Mouse (Mus musculus): ENCODE data around the gene Samd10. TPM values are rescaled to one million over a fixed set of nuclear protein-coding genes. Genes with fewer than 3 reads are reported as not detected.

Samd10 gene
- total RNA-seq (2021) = under 1 TPM; 0.78 to 0.84 TPM
- long read RNA-seq, experiment 1, partial matches to known transcripts = 0 of 2 reads
- long read RNA-seq, experiment 1, other reads (novel, unspliced or antisense) = 0 of 2 reads
- long read RNA-seq, experiment 2, partial matches to known transcripts = 0 of 3 reads
- long read RNA-seq, experiment 2, other reads (novel, unspliced or antisense) = 1 of 3 reads

DNA sequence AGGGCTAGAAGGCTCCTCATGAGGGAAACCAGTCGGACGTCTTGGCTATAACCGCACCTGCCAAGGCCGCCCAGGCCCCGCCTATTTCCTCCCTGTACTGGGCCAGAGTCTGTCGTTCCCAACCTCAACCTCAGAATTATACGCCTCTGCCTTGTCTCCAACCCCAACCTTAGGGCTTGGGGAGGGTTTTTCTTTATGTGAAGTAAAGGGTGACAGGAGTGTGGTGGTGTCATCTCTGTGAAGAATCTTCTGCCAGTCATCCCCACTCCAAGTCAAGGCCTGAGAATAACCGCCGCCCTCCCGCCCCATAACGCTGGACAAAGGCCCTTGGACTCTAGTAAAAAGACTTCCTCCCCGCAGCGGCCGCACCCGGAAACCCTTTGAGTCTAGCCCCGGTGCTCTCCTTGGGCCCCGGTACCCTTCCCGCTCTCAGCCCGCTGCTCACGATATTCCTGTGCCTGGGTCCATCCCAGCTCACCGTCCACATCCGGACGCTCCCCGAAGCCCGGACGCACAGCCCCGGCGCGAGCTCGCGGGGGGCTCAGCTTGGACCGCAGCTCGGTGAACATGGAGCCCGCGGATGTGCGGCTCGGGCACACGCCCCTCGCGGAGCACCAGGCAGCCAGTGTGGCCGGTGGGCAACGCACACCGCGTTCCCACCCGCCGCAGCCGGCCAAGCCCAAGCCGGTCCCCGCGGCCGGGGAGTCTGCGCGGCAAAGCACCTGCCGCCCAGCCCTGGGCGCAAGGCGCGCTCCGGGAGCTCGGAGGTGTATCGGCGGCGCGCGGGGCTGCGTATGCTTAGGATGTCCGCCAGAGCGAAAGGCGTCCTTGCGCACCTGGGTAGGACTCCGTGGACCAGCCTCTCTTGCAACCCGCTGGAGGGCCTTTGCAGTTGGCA, at the start of gene Samd10:
Samd10 (minus strand) TSS at position 759 of the 898 bp plus-strand sequence.
- intact Hi-C loops (cut with DNase I; ENCODE audit: low total_unique reads) = loop anchor here (5.0 kb wide), 1 partner anchor 206 kb away; no protein-coding TSS in a partner anchor
- no peak for DNase-seq

DNA sequence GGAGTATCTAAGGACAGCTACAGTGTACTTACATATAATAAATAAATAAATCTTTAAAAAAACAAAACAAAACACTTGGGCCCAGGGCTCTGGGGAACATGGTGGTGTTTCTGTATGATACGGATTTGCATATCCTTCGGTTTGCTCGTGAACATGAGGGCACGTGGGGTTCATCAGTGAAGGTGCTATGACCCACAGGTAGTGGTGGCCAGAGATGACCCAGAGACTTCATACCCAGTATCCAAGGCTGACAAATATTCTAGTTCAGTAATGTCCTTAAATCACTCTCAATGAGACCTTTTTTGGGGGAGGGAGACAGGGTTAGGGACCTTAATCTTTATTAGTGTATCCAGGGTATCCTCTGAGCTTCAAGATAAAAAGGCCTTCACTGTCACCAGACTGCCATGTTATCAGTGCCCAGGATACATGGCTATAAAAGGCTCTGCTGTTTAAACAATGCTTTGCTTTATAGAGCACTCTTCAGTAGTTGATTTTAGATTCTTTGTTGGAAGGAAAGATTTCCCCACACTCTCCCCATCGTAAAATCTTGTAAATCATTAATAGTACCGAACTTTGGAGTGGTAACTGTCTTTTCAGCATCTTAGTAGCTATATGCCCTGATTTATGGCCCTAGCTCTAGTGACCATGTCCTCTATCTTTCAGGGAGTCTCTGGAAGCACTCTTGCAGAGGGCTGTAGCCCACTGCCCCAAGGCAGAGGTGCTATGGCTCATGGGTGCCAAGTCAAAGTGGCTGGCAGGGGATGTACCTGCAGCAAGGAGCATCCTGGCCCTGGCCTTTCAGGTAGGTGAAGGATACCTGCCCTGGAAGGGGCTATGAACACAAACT, 47.8 kb upstream of the Samd10 start:
- no peak for DNase-seq
- intact Hi-C loops (cut with DNase I; ENCODE audit: low total_unique reads) = no loop called here

DNA sequence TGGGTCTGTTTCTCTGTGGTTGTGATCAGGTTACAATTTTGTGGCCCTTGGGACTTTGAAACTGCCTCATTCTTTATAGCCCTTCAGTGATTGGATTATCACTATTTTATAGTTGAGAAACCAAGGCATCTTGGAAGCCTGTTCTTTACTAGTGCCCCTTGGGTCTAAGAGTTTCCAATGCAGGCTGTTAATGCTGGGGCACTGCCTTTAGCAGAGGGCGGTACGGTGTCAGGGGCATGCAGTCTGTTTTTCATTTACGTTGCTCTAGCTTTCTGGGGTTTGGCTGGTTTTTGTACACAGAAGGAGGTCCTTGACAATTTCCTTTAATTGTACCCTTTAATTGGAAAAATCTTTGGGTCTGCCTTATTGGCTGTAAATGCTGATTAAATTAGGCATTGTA, 46.7 kb upstream of the Samd10 start:
- intact Hi-C loops (cut with DNase I; ENCODE audit: low total_unique reads) = no loop called here
- DNase-seq = no peak

DNA sequence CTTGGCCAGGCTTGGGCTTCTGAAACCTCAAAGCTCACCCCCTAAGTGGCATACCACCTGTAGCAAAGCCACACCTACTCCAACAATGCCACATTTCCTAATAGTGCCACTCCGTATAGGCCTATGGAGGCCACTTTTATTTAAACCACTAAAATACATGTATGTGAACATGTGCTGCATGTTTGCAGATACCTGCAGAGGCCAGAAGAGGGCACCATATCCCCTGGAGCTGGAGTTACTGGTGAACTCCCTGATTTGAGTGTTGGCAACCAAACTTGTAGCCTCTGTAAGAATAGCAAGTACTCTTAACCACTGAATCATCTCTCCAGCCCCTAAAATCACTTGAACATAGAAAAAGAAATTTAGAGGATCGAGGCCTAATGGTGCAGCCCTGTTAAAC, 45.3 kb upstream of the Samd10 start:
- peak; percentile 45 for DNase-seq
- intact Hi-C loops (cut with DNase I; ENCODE audit: low total_unique reads) = no loop called here

DNA sequence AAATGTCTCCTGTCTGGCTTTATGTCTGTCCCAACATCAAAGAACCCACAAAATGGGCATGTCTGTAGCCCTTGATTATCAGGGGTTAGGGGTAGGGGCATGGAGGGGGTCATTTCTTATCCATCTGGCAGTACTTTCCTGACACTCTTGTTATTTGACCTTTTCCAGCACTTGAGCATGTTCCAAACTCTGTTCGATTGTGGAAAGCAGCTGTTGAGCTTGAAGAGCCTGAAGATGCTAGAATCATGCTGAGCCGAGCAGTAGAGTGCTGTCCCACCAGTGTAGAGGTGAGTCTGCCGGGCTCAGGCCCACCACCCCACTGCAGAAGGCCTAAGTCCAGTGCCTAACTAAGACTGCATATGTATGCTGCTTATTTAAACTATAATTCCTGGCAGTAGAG, 36.9 kb upstream of the Samd10 start:
- DNase-seq = no peak
- intact Hi-C loops (cut with DNase I; ENCODE audit: low total_unique reads) = loop anchor here (2.0 kb wide), 1 partner anchor 15 kb away; no protein-coding TSS in a partner anchor

DNA sequence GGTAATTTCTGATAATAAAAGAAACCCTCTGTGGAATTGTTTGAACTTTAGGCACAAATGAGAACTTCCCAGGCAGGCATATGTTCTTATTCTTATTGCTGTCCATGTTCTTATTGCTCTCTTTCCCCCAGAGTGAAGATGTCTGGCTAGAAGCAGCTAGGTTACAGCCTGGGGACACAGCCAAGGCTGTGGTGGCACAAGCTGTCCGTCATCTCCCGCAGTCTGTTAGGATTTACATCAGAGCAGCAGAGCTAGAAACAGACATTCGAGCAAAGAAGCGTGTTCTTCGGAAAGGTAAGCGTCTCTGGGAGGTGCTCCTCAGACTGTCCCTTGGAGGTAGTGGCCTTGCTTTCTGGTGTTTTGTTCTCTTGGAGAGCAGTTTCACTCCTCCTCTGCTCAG, 33.6 kb upstream of the Samd10 start:
- intact Hi-C loops (cut with DNase I; ENCODE audit: low total_unique reads) = no loop called here
- DNase-seq = no peak

DNA sequence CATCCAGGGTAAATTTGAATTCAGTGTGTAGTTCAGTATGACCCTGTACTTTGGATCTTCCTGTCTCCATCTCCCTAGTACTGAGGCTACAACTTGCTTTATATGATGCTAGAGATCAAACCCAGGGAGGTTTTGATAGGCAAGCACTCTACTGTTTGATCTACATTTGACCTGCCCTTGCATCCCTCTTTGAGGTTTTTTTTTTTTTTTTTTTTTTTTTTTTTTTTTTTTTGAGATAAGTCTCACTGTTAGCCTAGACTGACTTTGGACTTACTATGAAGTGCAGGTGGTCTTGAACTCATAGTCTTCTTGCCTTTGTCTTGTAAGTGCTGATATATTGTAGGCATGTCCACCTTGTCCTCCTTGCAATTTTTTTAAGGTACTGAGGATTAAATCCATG, 29.5 kb upstream of the Samd10 start:
- intact Hi-C loops (cut with DNase I; ENCODE audit: low total_unique reads) = no loop called here
- no peak for DNase-seq

DNA sequence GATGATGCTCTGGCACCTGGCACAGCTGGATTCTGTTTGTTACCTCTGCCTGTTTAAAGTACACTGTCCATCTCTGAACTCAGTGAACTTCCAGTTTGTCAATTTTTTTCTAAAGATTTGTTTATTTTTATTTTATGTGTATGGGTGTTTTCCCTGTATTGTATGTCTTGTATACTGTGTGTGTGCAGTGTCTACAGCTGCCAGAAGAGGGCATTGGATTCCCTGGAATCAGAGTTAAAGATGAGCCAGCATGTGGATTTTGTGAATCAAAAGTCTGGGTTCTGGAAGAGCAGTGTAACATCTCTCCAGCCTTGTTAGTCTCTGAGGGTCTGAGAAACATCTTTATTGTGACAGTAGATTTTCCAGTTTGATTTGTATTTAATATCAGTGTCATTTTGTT, 24.4 kb upstream of the Samd10 start:
- intact Hi-C loops (cut with DNase I; ENCODE audit: low total_unique reads) = no loop called here
- DNase-seq = no peak

DNA sequence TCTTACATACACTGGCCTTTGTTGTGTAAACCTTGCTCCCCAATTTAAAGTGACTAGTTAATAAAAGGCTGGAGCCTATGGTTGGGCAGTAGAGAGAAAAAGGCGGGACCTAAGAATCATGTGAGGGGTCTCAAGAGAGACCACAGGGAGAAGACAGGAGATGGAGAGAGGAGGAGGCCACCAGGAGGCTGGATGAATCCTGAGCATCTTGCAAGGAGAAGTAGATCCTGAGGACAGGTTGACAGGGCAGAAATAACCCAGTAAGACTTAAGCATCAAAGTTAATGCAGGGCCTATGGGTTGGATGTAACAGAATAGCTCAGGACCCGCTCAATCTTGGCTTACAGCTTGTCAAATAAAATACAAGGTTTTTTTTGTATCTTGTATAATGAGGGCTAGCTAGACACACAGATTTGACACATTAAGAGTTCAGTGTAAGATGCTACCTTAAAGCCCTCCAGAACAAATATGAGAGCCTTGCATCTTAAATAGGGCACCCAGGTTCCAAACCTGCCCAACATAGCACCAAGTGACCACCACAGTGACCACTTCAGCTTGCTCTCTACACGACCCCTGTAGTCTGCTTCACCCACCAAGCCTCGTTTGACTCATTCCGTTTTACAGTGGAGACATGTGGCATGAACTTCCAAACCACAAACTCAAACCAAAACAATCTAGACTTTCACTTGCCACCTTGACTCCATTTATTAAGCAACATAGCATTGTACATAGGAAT, 19.9 kb upstream of the Samd10 start:
- intact Hi-C loops (cut with DNase I; ENCODE audit: low total_unique reads) = no loop called here
- DNase-seq = no peak

DNA sequence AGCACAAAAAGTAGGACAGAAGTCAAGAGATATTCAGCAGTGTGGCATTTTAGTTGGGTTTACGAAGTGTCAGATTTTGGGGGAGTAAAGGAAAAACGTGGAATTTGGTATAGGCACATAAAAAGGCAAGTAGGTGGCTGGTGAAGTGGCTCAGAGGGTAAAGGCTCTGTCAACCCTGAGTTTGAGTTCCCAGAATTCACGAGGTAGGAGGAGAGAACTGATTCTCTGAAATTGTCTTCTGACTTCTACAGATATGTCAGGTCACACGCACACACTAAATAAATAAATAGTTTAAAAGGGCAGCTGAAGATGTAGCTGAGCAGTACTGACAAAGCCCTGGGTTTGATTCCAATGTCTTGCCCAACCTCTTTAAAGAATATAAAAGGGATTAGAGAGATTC, 3.4 kb upstream of the Samd10 start:
- intact Hi-C loops (cut with DNase I; ENCODE audit: low total_unique reads) = no loop called here
- DNase-seq = no peak

DNA sequence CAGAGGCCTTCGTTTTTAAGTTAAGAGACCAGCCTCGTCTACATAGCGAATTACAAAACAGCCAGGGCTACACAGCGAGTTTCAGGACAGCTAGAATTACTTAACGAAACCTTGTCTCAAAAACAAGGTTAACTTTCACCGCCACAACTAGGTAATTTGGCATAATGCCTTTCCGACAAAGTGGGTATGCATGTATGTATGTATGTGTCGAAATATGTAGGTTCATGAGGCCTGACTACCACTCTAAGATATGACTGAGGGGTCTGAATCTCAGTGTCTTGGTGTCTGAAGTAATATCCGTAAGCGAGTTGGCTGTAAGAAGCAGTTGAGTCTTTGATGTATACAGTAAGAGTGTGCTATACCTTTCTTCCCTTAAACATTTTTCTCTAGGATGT, 2.7 kb upstream of the Samd10 start:
- DNase-seq = no peak
- intact Hi-C loops (cut with DNase I; ENCODE audit: low total_unique reads) = no loop called here

DNA sequence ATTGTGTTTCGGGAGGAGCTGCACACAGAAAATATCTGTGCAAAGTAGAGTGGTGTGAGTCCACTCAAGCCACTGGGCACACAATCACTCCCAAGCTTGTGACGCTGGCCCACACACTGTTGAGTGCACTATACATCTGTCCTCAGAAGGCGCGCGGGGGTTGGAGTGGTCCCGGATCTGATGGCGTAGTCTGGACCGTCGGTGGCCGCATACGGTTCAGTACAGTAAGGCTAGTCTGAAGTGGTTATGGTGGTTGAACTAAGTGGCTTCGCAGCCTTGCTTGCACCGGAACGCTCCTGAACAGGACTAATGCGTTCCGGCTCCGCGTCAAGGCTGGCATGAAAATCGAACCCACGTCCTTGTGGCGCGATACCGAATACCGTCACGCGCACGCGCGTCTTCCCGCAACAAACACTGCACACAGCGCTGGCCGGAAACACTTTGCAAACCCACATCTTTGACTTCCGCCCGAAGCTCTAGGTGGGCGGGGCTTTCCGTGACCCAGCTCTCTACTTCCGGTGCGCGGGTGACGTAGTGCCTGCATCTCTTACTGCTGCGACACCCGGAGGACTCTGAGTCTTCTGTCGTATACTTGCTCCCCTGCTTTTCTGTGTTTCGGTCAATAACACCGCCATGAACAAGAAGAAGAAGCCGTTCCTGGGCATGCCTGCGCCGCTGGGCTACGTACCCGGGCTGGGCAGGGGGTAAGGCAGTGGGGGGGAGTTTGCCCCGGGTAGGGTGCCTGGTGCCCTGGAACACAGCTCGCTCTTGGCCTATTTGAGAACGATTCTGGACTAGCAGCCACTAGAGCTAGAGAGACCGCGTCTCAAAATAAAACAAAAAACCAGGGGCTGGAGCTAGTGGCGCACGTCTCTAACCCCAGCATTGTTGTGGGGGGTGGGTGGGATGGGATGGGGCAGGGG, 2.1 kb upstream of the Samd10 start:
- intact Hi-C loops (cut with DNase I; ENCODE audit: low total_unique reads) = no loop called here

DNA sequence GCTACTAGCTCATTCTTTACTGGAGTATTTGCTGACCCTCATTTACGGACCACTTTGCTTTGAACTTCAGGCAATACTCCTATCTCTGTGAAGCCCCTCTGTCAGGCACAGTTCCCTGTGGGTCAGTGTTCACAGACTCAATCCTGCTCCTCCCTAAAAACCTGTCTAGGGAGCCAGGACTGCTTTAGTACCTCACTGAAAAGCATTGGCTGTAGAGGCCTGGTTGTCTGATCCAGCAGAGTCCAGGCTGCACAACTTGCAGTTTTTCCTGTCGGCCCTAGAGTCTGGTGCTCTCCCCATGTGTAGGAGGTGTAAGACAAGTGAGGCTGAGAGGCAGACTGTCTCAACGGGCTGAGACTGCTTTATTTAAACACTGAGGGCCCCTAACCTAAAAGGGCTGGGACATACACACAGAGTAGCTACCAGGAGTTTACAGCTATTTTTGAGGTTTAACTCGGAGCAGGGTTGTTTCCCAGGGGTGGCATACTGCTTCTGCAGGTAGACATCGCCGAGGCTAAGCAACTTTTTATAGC, 1.3 kb upstream of the Samd10 start:
- intact Hi-C loops (cut with DNase I; ENCODE audit: low total_unique reads) = no loop called here
- DNase-seq = no peak

More for the DNA sequence above, 2.1 kb upstream of the Samd10 start:
- peak; percentile 96 for DNase-seq

DNA sequence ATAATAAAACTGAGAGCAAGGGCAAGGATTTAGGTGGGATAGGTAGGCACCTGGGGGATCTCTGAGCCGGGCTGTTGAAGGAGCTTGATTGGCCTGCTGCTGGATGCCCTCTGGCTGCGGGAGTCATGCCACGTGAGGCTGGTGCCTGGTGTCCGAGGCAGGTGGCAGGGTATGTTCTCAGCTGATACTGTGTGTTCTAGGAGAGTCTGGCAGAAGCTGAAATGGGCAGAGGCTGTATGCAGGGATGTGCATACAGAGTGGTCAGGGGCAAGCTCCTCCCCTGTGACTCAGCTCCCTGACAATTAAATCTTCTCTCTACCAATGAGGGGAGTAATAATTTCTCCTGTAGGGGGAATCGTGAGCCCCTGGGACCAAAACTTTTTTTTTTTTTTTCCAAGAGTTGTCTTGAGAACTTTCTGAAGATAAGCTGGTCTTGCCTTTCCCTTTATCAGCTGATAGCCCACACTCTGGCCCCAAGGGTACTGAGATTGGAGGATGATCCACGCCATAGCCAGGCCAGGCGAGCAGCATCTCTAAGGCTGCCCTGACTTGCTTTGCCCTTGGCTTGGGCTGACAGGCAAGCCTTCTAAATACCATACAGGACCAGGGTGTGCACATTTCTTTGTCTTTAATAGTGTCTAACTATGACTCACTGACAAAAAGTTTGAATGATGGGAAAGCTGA, 1.5 kb downstream of the Samd10 start:
- intact Hi-C loops (cut with DNase I; ENCODE audit: low total_unique reads) = loop anchor here (5.0 kb wide), 1 partner anchor 205 kb away; no protein-coding TSS in a partner anchor
- DNase-seq = no peak

DNA sequence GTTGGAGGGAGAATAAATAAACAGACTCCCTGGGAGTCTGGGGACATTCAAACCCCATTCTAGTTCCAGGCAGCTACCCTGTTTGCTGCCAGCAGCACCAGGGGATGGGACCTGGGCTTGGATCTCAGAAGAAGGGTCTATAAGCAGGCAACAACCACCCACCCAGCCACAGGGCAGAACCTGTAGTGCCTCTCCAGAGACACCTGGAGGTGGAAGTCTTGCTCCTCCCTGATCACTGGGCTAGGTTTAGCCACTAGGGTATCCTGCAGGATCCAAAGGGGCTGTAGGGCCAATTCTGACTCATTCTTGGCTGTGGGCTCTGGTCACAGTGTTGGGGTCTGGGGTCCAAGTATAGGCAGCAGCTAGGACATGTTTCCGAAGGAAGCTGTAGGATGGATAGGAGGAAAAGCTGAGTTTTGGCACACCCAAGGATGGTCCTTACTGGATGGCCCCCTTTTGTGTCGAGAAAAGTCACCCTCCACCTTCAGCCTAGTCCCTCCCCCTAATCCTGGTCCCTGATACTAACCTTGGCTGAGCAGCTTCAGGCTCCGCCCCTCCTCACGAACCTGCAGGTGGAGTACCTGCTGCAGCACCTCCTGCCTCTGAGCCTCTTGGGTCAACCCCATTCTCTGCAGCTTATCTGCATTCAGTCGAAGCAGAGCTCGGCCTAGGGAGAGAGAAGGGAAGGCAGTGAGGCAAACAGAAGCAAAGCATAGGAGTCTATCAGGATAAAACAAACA, 2.6 kb downstream of the Samd10 start:
- no peak for DNase-seq
- intact Hi-C loops (cut with DNase I; ENCODE audit: low total_unique reads) = loop anchor here (5.0 kb wide), 1 partner anchor 204 kb away; no protein-coding TSS in a partner anchor

DNA sequence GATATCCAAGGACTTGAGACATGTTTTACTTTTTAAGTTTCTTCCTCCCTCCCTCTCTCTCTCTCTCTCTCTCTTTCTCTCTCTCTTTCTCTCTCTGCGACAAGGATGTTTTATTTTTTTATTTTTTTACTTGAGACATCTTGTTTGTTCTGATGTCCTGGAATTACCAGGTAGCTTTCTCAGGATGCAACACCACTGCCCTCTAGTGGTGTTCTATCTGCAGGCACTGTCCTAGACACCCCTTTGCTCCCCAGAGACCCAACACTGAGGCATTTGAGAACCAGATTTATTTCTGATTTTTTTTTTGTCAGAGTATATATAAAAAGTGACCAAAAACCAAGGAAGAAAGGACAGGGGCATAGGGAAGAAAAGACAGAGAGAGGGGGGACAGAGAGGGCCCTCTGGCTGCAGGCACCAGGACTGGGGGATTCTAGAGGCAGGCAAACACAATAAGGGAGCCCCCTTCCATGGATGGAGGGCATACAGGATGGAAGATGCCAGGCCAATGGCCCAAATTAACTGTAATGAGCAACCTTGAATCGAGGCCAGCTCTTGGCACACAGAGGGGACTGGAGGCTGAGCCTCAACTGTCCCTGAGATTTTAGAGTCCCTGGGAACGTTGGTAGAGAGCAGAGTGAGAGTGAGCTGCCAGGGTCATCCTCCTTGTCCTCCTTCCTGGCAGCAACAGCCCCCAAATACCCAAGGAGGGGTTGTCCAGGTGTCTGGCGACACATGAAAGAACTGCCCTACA, 3.9 kb downstream of the Samd10 start:
- DNase-seq = no peak
- intact Hi-C loops (cut with DNase I; ENCODE audit: low total_unique reads) = loop anchor here (5.0 kb wide), 1 partner anchor 203 kb away; no protein-coding TSS in a partner anchor
